Mouse (Mus musculus): ENCODE results near the gene Usp21.

- TF ChIP-seq CTCF (IDR thresholded peaks at IDR 0.05; ENCODE audit: control insufficient read depth, insufficient read depth, low read length) (no peak), POLR2A (IDR thresholded peaks at IDR 0.05; ENCODE audit: borderline replicate concordance, control insufficient read depth, low read depth, low read length) (peak; percentile 66; the same call in 1 of the 2 replicates)
Observed at GRCm38 (mm10) chr1:171294298-171295062, 6.7 kb upstream of the Usp21 start, which contains the start of gene Ufc1.

Measured in bone marrow, adult 2 months (tissue).